Mouse (Mus musculus) myocyte (in vitro differentiated cells): ENCODE results near the gene Scrn3. TPM values are rescaled to one million over a fixed set of nuclear protein-coding genes. Genes with fewer than 3 reads are reported as not detected.

ENCODE experiments used
- H3K27me3 ChIP-seq: one replicate; pipeline ENCODE4 v1.6.1; 2011; ENCODE audit not compliant: control insufficient read depth, insufficient read depth, insufficient read length
- H3K36me3 ChIP-seq: one replicate; pipeline ENCODE4 v1.6.1; 2011; ENCODE audit not compliant: control insufficient read depth, insufficient read depth
- H3K4me2 ChIP-seq: one replicate; pipeline ENCODE4 v1.6.1; 2011; ENCODE audit warnings: low read depth, control low read depth
- H3K4me3 ChIP-seq: one replicate; pipeline ENCODE4 v1.5.1; 2011; ENCODE audit warnings: mild to moderate bottlenecking, control low read depth, moderate library complexity
- H3K79me2 ChIP-seq: one replicate; pipeline ENCODE4 v1.6.1; 2011; ENCODE audit not compliant: control insufficient read depth, insufficient read depth
- H3ac ChIP-seq: one replicate; pipeline ENCODE4 v1.6.1; 2011; ENCODE audit not compliant: control insufficient read depth, insufficient read length
- CEBPB ChIP-seq: IDR thresholded peaks from 2 replicates; pipeline ENCODE4 v1.6.1; 2011; ENCODE audit warnings: mild to moderate bottlenecking, moderate library complexity; ENCODE audit not compliant: poor library complexity, insufficient read depth, severe bottlenecking
- E2F4 ChIP-seq: IDR thresholded peaks from one replicate; pipeline ENCODE4 v1.6.1; 2011; ENCODE audit warnings: mild to moderate bottlenecking, control low read depth, moderate library complexity; ENCODE audit not compliant: insufficient read depth
- MAX ChIP-seq: IDR thresholded peaks from one replicate; pipeline ENCODE4 v1.6.1; 2011; ENCODE audit warnings: low read depth, mild to moderate bottlenecking, control low read depth
- MYOD1 ChIP-seq, 3 experiments: IDR thresholded peaks; one replicate each; pipeline ENCODE4 v1.6.1; 2011; ENCODE audit warnings: control low read depth in 2 of 3, low read depth in 2 of 3, mild to moderate bottlenecking in 2 of 3, moderate library complexity in 1 of 3; ENCODE audit not compliant: insufficient read length in 2 of 3, control insufficient read depth in 1 of 3
- MYOG ChIP-seq, 3 experiments: IDR thresholded peaks; one replicate each; pipeline ENCODE4 v1.6.1; 2011; ENCODE audit warnings: control low read depth in 2 of 3, low read depth in 2 of 3, mild to moderate bottlenecking in 2 of 3; ENCODE audit not compliant: insufficient read length in 2 of 3, control insufficient read depth in 1 of 3, insufficient read depth in 1 of 3
- POLR2A ChIP-seq: IDR thresholded peaks from one replicate; pipeline ENCODE4 v1.6.1; 2011; ENCODE audit warnings: low read depth, mild to moderate bottlenecking, control low read depth, moderate library complexity; ENCODE audit not compliant: insufficient read length
- POLR2AphosphoS2 ChIP-seq: IDR thresholded peaks from one replicate; pipeline ENCODE4 v1.6.1; 2011; ENCODE audit warnings: low read depth, control low read depth; ENCODE audit not compliant: insufficient read length
- REST ChIP-seq: IDR thresholded peaks from one replicate; pipeline ENCODE4 v1.6.1; 2011; ENCODE audit warnings: mild to moderate bottlenecking, control low read depth, moderate library complexity; ENCODE audit not compliant: insufficient read depth, insufficient read length
- SRF ChIP-seq: IDR thresholded peaks from one replicate; pipeline ENCODE4 v1.6.1; 2011; ENCODE audit warnings: low read depth; ENCODE audit not compliant: control insufficient read depth, insufficient read length
- TCF12 ChIP-seq: IDR thresholded peaks from one replicate; pipeline ENCODE4 v1.6.1; 2011; ENCODE audit warnings: mild to moderate bottlenecking, control low read depth; ENCODE audit not compliant: poor library complexity, insufficient read depth, severe bottlenecking
- TCF3 ChIP-seq: IDR thresholded peaks from one replicate; pipeline ENCODE4 v1.6.1; 2011; ENCODE audit warnings: low read depth, control low read depth; ENCODE audit not compliant: insufficient read length
- USF1 ChIP-seq: IDR thresholded peaks from one replicate; pipeline ENCODE4 v1.6.1; 2011; ENCODE audit warnings: low read depth, mild to moderate bottlenecking, control low read depth, moderate library complexity
- polyA plus RNA-seq: library from polyadenylated mRNA; unstranded; fragments of >200 nt; fragmentation: generic; extraction: Trizol; gene quantifications from one replicate; pipeline ENCODE4 v1.2.1, GENCODE M21; 2012; ENCODE audit warnings: missing spikeins

Scrn3 gene
- polyA plus RNA-seq, 1 experiment = 10.7 TPM

DNA sequence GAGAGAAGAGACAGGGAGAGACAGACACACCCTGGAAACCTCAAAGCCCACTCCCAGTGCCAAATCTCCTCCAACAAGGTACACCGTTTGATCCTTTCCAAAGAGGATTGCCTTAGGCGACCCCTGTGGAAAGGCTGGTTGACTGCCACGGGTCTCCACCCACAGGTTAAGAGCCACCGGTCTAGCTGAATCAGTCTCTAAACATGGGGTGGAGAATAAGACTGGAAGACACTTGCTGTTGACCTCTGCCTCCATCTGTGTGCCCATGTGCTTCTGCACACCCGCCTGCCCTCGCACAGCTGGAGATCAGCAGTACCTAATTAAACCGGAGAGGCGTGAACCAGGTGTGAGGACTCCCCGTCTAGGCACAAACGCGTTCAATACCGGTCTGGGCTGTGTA lies 10.6 kb downstream of the Scrn3 start:
- H3K27me3 ChIP-seq = no peaks in the 10 kb centered on the region

DNA sequence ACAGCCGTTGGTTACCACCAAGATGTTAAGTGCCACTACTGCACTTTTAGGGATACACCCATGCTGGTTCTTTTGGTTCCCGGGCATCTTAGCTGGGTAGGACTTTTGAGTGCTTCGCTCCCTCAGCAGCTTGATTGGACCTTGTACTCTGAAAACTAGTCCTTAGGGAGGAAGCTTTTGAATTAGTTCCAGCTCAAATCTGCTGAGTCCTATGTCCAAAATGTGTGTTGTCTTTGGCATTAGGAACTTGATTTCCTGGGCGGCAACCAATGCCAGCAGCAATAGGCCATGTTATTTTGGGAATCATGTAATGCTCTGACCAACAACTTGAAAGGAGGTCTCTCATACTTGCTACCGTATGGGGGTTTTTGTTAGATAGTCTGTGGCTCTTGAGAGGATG lies 13.5 kb downstream of the Scrn3 start:
- peaks cover 6% of the 10 kb centered on the region for H3K36me3 ChIP-seq
- H3ac ChIP-seq = no peak overlapping the region
- no peak overlapping the region for H3K4me2 ChIP-seq
- H3K79me2 ChIP-seq = no peaks in the 10 kb centered on the region
- H3K4me3 ChIP-seq = no peak overlapping the region
- no peak for TF ChIP-seq MAX
- TF ChIP-seq E2F4 = no peak
- TF ChIP-seq POLR2A = no peak
- TF ChIP-seq USF1 = no peak
- TF ChIP-seq TCF3 = no peak
- TF ChIP-seq MYOG (IDR thresholded peaks at IDR 0.05; ENCODE audit: control insufficient read depth in 1 of 3, insufficient read depth in 1 of 3, insufficient read length in 2 of 3, low read depth in 2 of 3) = no peak
- no peak for TF ChIP-seq CEBPB
- no peak for TF ChIP-seq TCF12
- no peak for TF ChIP-seq REST
- TF ChIP-seq POLR2AphosphoS2 = no peak
- no peak for TF ChIP-seq MYOD1 (IDR thresholded peaks at IDR 0.05; ENCODE audit: control insufficient read depth in 1 of 3, insufficient read length in 2 of 3, low read depth in 2 of 3)
- no peak for TF ChIP-seq SRF
- H3K27me3 ChIP-seq = no peaks in the 10 kb centered on the region

More for the DNA sequence above, 10.6 kb downstream of the Scrn3 start:
- H3ac ChIP-seq = no peak overlapping the region
- H3K4me3 ChIP-seq = no peak overlapping the region
- H3K36me3 ChIP-seq = peaks cover 16% of the 10 kb centered on the region
- TF ChIP-seq E2F4 (no peak), MAX (no peak), REST (no peak), SRF (no peak), MYOG (IDR thresholded peaks at IDR 0.05; ENCODE audit: control insufficient read depth in 1 of 3, insufficient read depth in 1 of 3, insufficient read length in 2 of 3, low read depth in 2 of 3) (no peak), MYOD1 (IDR thresholded peaks at IDR 0.05; ENCODE audit: control insufficient read depth in 1 of 3, insufficient read length in 2 of 3, low read depth in 2 of 3) (no peak), CEBPB (no peak), POLR2A (no peak), USF1 (no peak), TCF12 (no peak), POLR2AphosphoS2 (no peak), TCF3 (no peak)
- H3K79me2 ChIP-seq = no peaks in the 10 kb centered on the region
- H3K4me2 ChIP-seq = no peak overlapping the region

DNA sequence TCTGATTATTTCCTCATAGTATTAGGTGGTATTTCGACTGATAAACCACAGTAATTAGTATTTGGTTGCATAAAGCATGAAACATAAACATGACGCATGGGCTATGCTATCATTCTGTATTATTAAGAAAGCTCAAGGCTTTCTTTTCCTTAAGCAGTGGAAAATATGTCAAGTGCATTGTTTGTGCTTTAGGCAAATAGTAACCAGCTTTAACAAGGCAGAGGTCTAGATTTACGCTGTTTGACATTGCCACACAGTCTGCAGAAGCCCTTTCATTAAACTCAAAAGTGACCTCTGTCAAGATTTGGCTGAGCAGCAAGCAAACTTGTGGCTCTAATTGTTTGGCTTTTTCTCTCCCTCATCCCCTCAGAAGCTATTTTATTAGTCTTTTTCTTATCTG lies 23.5 kb downstream of the Scrn3 start:
- Histone ChIP-seq H3K27me3 (no peaks in the 10 kb centered on the region), H3K36me3 (peaks cover 7% of the 10 kb centered on the region), H3K4me3 (no peak overlapping the region), H3K79me2 (no peaks in the 10 kb centered on the region), H3K4me2 (no peak overlapping the region), H3ac (no peak overlapping the region)
- no peak for TF ChIP-seq E2F4
- no peak for TF ChIP-seq POLR2AphosphoS2
- TF ChIP-seq MYOG (IDR thresholded peaks at IDR 0.05; ENCODE audit: control insufficient read depth in 1 of 3, insufficient read depth in 1 of 3, insufficient read length in 2 of 3, low read depth in 2 of 3) = no peak
- TF ChIP-seq MYOD1 (IDR thresholded peaks at IDR 0.05; ENCODE audit: control insufficient read depth in 1 of 3, insufficient read length in 2 of 3, low read depth in 2 of 3) = no peak
- no peak for TF ChIP-seq CEBPB
- no peak for TF ChIP-seq USF1
- no peak for TF ChIP-seq REST
- no peak for TF ChIP-seq POLR2A
- no peak for TF ChIP-seq TCF12
- no peak for TF ChIP-seq SRF
- TF ChIP-seq TCF3 = no peak
- TF ChIP-seq MAX = no peak

DNA sequence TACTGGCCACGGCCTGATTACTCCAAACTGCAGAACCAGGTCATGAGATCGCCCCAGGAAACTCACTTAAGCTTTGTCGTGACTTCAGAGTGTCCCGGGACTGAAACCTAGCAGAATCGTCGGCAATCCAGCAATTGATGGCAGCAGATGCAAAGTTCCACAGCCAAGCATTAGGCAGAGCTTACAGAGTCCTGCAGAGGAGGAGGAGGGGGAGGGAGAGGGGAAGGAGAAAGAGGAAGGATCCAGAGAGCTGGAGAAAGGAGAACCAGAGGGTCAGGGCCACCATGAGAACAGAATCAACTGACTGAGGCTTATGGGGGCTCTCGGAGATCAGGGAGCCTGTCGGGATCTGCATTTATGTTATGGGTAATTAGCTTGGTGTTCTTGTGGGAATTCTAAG lies 26.0 kb downstream of the Scrn3 start:
- Histone ChIP-seq H3K27me3 (no peaks in the 10 kb centered on the region), H3K36me3 (peaks cover 5% of the 10 kb centered on the region), H3K4me2 (no peak overlapping the region), H3K79me2 (no peaks in the 10 kb centered on the region), H3ac (no peak overlapping the region), H3K4me3 (no peak overlapping the region)
- no peak for TF ChIP-seq MYOG (IDR thresholded peaks at IDR 0.05; ENCODE audit: control insufficient read depth in 1 of 3, insufficient read depth in 1 of 3, insufficient read length in 2 of 3, low read depth in 2 of 3)
- no peak for TF ChIP-seq CEBPB
- TF ChIP-seq E2F4 = no peak
- no peak for TF ChIP-seq POLR2A
- TF ChIP-seq SRF = no peak
- no peak for TF ChIP-seq TCF12
- TF ChIP-seq REST = no peak
- no peak for TF ChIP-seq USF1
- TF ChIP-seq MYOD1 (IDR thresholded peaks at IDR 0.05; ENCODE audit: control insufficient read depth in 1 of 3, insufficient read length in 2 of 3, low read depth in 2 of 3) = no peak
- TF ChIP-seq TCF3 = no peak

DNA sequence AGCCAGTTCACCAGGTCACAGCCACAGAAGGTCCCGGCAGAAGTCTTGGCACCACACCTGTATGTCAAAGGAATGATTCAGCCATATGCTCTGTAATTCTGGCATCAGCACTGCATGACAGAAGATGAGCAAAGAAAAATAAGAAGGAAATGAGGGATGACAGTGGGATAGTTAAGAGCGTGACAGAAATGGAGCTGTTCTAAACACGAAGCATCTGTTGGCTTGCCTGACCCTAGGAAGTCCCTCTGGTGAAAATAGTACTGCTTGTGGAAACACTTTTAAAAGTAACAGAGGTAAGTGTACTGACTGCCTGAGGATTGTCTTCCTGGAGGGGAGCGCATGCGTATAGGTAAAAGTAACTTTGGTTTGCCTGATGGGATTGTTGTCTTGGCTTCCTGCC lies 31.3 kb downstream of the Scrn3 start:
- no peak overlapping the region for H3K4me3 ChIP-seq
- TF ChIP-seq MYOD1 (IDR thresholded peaks at IDR 0.05; ENCODE audit: control insufficient read depth in 1 of 3, insufficient read length in 2 of 3, low read depth in 2 of 3) (no peak), MAX (no peak), POLR2A (no peak), SRF (no peak), E2F4 (no peak), REST (no peak)
- no peaks in the 10 kb centered on the region for H3K36me3 ChIP-seq
- no peaks in the 10 kb centered on the region for H3K27me3 ChIP-seq
- H3K4me2 ChIP-seq = no peak overlapping the region
- no peak overlapping the region for H3ac ChIP-seq
- H3K79me2 ChIP-seq = no peaks in the 10 kb centered on the region
